Mouse (Mus musculus): ENCODE data around the gene Ggnbp2. TPM values are rescaled to one million over a fixed set of nuclear protein-coding genes. Genes with fewer than 3 reads are reported as not detected.

Ggnbp2 gene
- total RNA-seq, 2 experiments from 2014 or later, result 114 to 118 TPM

Other genes with a start within 250 kb of the Ggnbp2 start
- 6.9 and 7.6 TPM in 2 replicates for gene Mrm1, start 51.3 kb downstream of the Ggnbp2 start, total RNA-seq (2015)
- gene Mrm1, start 51.3 kb downstream of the Ggnbp2 start, total RNA-seq (2017), result 5.2 and 7.8 TPM in 2 replicates
- 21.0 and 23.1 TPM in 2 replicates for gene Dhrs11, start 41.8 kb downstream of the Ggnbp2 start, total RNA-seq (2015)
- gene Dhrs11, start 41.8 kb downstream of the Ggnbp2 start, total RNA-seq (2017), result 14.7 and 20.1 TPM in 2 replicates
- gene Myo19, start 9.3 kb upstream of the Ggnbp2 start, total RNA-seq (2015), result 6.6 and 9.0 TPM in 2 replicates
- gene Myo19, start 9.3 kb upstream of the Ggnbp2 start, total RNA-seq (2017), result 4.3 and 4.5 TPM in 2 replicates
- 4.6 and 7.0 TPM in 2 replicates for gene Pigw, start 9.5 kb upstream of the Ggnbp2 start, total RNA-seq (2015)
- 3.3 and 4.1 TPM in 2 replicates for gene Pigw, start 9.5 kb upstream of the Ggnbp2 start, total RNA-seq (2017)
- gene Znhit3, start 45.5 kb upstream of the Ggnbp2 start, total RNA-seq (2015), result 43.9 and 48.9 TPM in 2 replicates
- 27.1 and 32.3 TPM in 2 replicates for gene Znhit3, start 45.5 kb upstream of the Ggnbp2 start, total RNA-seq (2017)
- not detected in 2 replicates for gene Car4, start 87.0 kb upstream of the Ggnbp2 start, total RNA-seq (2015)
- not detected in 2 replicates for gene Car4, start 87.0 kb upstream of the Ggnbp2 start, total RNA-seq (2017)